Mouse (Mus musculus) thymus, adult 2 months (tissue): ENCODE data around the gene Gm13539.

ENCODE experiments used
- CTCF ChIP-seq: fragments of 200-500 bp; IDR thresholded peaks from 2 replicates; pipeline ENCODE4 v1.5.1; 2012; ENCODE audit warnings: mild to moderate bottlenecking, control low read depth, low read length, moderate library complexity, borderline replicate concordance; ENCODE audit not compliant: control insufficient read depth, poor library complexity, insufficient read depth; ENCODE audit errors: extremely low read depth
- POLR2A ChIP-seq: fragments of 200-500 bp; IDR thresholded peaks from 2 replicates; pipeline ENCODE4 v1.6.1; 2012; ENCODE audit warnings: mild to moderate bottlenecking, low read length, control low read depth, moderate library complexity; ENCODE audit not compliant: control insufficient read depth, poor library complexity, insufficient read depth; ENCODE audit errors: extremely low read depth

- TF ChIP-seq CTCF (no peak), POLR2A (no peak)
These were observed 8.6 kb upstream of the Gm13539 start for GRCm38 (mm10) chr2:25773507-25773906.
